Mouse (Mus musculus) left cerebral cortex, adult 2 months (tissue): ENCODE results near the gene Tmem176b. TPM values are rescaled to one million over a fixed set of nuclear protein-coding genes. Genes with fewer than 3 reads are reported as not detected.
"Not testable (repeated sequence)": the region's sequence is repeated elsewhere in the genome, so short reads cannot be mapped to it uniquely, and the experiment has no call there.

Source experiments
- DNase-seq, 2 experiments: peaks; one replicate each; pipeline ENCODE4 v3.0.0; 2021 to 2022; ENCODE audit warnings: low spot score in 2 of 2, mixed read lengths in 1 of 2; ENCODE audit errors: extremely low spot score in 1 of 2
- H3K27ac ChIP-seq: fragments of 200-600 bp; 2 replicates; pipeline ENCODE4 v1.8.1; 2022
- H3K4me3 ChIP-seq: fragments of 200-600 bp; 2 replicates; pipeline ENCODE4 v1.8.1; 2022
- CTCF ChIP-seq: fragments of 200-600 bp; IDR thresholded peaks from 2 replicates; pipeline ENCODE4 v1.8.1; 2022; ENCODE audit warnings: antibody characterized with exemption, mild to moderate bottlenecking, moderate library complexity
- intact Hi-C: fragments of 180-260 bp; cut with DNase I; formaldehyde crosslinking; loops from one replicate; pipeline ENCODE4 v1.15.1; 2025
- total RNA-seq, 2 experiments: library from RNA; stranded (reverse); gene quantifications; 2 replicates each; pipeline ENCODE4 v1.2.3; 2021

Tmem176b gene
- total RNA-seq, 2 experiments from 2014 or later = 50.5 to 51.6 TPM

DNA sequence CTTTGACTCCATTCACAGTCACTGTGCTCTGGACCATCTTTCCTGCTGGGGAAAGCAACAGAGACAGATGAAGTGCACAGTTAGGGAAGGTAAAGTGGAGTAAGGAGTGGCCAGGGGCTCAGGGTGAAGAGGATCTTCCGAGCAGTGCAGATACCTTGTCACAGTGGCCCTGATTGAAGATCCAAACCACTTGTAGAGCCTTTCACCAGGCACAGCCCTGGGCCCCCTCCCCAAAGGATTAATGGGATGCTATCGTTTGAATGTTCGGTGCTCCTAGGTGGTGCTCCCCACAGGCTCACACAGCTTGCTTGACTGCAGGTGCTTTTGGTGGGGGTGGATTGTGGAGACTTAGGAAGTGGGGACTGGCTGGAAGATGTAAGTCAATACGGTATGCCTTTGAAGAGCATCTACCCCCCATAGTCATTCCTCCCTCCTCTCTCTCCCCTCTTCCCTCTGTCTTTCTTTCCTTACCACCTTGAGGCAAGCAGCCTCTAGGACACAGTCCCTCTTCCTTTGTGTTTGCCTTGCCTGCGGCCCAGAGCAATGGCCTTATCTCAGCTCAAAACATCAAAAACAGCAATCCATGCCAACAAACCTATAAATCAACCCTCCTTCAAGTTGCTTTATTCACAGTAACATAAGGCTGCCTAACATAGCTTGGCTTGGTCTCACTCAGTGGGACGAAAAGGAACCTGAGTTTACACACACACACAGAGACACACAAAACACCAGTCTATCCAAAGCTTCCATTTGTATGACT is 2.8 kb downstream of the Tmem176b start:
- Histone ChIP-seq H3K27ac (no peak overlapping the region), H3K4me3 (no peak overlapping the region)
- DNase-seq = no peak
- no peak for TF ChIP-seq CTCF
- intact Hi-C loops = no loop called here

DNA sequence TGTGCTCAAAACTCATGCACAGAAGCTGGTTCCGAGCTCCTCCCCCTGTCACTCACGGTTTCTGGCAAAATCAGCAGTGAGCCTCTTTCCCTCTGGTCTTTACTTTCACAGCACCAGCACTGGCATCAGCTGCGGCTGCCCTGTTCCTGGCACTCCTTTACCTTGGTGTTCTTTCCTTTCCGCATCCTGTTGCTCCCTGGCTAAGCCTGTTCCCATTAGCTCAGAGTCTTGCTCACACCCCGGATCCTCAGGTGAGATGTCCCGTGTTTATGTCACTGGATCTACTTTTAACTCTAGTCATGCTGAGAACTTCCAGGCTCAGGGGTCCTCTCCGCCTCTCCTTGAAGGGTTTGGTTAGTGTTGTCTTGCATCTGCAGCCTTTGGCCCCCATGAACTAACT is 3.8 kb downstream of the Tmem176b start:
- no peak for DNase-seq
- intact Hi-C loops = no loop called here
- H3K27ac ChIP-seq = no peak overlapping the region
- no peak overlapping the region for H3K4me3 ChIP-seq
- TF ChIP-seq CTCF = no peak

DNA sequence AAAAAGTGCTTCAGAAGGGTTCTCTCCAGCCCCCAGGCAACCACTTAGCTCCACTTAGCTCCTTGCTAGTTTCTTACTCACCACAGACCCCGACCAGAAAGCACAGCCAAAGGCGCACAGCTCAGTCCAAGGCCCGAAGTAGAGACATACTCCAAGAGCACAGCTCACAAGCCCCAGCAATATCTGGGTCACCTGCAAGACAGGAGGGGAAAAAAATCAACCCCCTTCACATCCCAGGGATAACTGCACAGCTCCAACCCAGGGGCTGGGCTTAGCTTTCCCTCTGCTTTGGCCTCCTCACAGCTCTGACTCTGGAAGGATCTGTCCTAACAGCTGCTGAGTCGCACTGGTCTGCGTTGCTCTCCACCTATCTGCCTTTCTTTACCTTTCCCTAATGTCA is 5.2 kb downstream of the Tmem176b start:
- Histone ChIP-seq H3K27ac (no peak overlapping the region), H3K4me3 (no peak overlapping the region)
- TF ChIP-seq CTCF = no peak
- DNase-seq = no peak
- intact Hi-C loops = no loop called here

DNA sequence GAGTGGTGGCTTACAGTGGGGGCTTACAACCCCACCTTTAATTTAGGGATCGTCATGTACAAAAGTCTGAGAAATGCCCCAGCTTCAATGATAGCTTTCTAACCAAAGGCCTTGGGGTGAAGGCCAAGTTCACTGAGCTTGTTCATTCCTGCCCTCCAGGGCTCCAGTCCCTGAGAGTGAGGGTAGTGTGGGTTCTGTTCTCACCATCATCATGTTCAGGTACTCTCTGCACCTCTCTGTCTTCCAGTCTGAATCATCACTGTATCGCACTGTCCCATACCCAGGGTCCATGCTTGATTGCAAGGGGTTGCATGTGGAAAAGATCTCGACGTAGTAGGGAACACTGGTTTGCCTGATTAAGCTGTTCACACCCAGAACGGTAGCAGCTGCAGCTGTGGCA is 6.1 kb downstream of the Tmem176b start:
- intact Hi-C loops = no loop called here
- no peak for TF ChIP-seq CTCF
- Histone ChIP-seq H3K27ac (no peak overlapping the region), H3K4me3 (no peak overlapping the region)
- no peak for DNase-seq

DNA sequence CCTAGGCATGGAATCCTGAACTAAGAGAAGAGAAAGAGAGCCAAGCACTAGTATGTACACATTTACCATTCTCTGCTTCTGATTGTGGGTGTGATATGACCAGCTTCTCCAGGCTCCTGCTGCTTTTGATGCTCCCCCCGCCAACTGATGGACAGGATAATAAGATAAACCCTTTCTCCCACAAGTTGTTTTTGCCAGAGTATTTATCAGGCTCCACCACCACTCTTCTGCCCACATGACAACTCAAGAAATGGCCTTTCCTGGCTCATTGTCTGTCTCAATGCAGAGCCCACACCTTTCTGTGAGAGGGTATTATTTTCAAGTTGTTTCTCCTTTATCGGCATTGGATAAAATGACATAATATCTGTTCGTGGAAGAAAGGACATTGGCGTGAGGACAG is 7.8 kb downstream of the Tmem176b start:
- no peak overlapping the region for H3K27ac ChIP-seq
- H3K4me3 ChIP-seq = no peak overlapping the region
- no peak for TF ChIP-seq CTCF
- intact Hi-C loops = no loop called here
- no peak for DNase-seq

DNA sequence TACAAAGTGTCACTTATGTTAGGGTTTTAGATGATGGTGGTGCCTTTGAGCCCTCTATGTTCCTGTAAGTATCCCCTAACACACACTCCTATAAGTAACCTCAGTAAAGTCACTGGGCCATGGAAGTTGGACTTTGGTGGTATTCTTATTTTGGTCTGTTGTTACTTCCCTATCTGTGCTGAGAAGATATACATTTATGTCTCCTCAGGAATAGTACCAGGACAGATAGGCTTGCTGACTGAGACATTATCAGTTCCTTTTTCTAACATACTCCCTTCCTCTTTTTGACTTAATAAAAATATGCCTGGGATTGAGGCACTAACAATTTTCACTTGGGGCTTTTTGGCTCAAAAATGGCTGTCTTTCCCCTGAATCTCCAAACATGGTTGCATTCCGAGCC is 8.9 kb downstream of the Tmem176b start:
- no peak for TF ChIP-seq CTCF
- DNase-seq = no peak
- intact Hi-C loops = no loop called here
- Histone ChIP-seq H3K27ac (no peak overlapping the region), H3K4me3 (no peak overlapping the region)

DNA sequence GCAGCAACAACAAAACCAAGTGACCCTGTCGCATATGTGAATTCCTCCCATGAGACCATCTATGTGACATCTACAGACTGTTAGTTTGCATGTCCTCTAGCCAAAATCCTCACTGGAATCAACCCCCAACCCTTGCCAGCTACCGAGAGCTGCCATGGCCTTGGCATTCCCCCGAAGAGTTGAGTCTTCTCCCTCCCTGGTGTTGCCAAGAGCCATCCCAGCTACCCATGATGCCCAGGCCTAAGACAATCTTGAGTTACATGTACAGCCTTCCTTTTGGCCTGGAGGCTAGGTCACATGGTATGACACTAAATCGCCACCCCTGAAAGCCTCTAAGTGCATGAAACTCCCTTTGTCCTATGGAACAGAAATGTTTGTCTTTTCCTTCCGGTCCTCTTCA is 10.2 kb downstream of the Tmem176b start:
- no peak overlapping the region for H3K4me3 ChIP-seq
- no peak for TF ChIP-seq CTCF
- intact Hi-C loops = no loop called here
- no peak overlapping the region for H3K27ac ChIP-seq
- no peak for DNase-seq

DNA sequence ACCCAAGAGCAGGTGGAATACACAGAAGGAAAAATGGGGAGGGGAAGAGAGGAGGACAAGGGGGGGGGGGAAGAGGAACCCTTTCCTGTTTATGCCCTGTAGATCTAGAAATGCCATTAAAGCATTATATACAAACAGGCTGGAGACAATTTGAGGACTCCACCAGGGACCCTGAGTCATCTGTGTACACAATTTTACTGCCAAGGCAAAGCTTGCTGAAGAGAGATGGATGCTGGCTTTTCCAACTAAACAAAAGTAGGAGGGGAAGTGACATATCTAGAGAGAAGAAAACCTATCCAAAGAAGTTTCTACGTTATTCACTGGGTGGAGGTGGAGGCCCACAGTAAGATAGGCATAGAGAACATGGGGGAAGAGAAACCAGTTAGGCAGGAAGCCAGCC is 11.1 kb downstream of the Tmem176b start:
- DNase-seq = no peak
- intact Hi-C loops = no loop called here
- H3K4me3 ChIP-seq = no peak overlapping the region

DNA sequence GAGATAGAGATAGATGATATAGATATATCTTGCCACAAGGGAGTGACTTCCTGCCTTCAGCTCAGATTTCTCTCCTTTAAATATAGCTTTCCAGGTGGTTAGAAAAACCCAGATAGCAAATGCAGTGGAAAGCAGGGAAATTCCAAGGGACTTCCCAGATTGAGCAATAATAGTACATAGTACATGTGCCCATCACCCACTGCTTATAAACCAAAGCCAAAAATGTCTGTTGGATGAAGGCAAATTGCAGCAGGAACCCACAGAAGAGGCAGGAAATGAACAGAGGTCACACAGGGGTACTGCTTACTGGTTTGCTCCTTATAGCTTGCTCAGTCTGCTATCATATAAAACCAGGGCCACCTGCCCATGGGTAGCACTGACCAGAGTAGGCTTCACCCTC is 11.6 kb downstream of the Tmem176b start:
- Histone ChIP-seq H3K27ac (no peak overlapping the region), H3K4me3 (no peak overlapping the region)
- no peak for DNase-seq
- intact Hi-C loops = no loop called here
- TF ChIP-seq CTCF = no peak

More for the DNA sequence above, 11.1 kb downstream of the Tmem176b start:
- no peak for TF ChIP-seq CTCF
- H3K27ac ChIP-seq = no peak overlapping the region

DNA sequence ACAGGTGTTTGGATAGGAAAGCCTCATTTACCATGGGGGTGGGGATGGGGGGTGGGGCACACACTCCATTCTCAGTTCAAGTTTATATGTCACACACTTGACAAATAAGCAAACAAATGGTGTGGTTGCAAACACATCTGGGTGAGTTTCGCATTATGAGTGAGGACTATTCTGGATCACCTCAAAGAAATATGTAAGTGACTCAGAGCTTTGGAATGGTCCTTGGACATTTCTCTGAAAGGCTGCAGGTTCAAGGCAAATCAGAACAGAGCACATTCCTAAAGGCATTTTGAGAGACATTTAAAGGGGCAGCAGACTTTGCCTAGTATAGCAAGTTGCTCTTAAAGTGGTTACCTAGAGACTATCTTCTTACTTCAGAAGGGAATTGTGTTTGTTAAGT is 12.3 kb downstream of the Tmem176b start:
- Histone ChIP-seq H3K27ac (no peak overlapping the region), H3K4me3 (no peak overlapping the region)
- no peak for DNase-seq
- intact Hi-C loops = no loop called here
- TF ChIP-seq CTCF = no peak

DNA sequence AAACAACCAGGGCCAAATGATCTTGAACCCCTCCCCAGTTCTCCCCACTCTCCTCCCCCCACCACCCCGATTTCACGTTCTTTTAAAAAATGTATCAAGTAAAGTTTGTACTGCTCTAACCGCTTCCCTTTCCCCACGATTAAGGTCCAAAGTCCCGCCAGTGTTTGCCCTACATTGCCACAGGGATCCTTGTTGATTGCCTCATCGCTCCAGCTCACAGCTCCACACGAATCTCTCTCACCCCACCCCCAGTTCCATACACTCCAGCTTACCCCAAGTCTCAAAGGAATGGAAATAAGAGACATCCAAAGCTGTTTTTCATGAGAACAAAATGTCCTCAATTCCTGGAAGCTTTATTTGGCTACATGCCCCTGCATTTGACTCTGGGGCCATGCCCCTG is 16.3 kb downstream of the Tmem176b start:
- no peak for TF ChIP-seq CTCF
- intact Hi-C loops = no loop called here
- Histone ChIP-seq H3K27ac (no peak overlapping the region), H3K4me3 (no peak overlapping the region)
- DNase-seq = no peak

DNA sequence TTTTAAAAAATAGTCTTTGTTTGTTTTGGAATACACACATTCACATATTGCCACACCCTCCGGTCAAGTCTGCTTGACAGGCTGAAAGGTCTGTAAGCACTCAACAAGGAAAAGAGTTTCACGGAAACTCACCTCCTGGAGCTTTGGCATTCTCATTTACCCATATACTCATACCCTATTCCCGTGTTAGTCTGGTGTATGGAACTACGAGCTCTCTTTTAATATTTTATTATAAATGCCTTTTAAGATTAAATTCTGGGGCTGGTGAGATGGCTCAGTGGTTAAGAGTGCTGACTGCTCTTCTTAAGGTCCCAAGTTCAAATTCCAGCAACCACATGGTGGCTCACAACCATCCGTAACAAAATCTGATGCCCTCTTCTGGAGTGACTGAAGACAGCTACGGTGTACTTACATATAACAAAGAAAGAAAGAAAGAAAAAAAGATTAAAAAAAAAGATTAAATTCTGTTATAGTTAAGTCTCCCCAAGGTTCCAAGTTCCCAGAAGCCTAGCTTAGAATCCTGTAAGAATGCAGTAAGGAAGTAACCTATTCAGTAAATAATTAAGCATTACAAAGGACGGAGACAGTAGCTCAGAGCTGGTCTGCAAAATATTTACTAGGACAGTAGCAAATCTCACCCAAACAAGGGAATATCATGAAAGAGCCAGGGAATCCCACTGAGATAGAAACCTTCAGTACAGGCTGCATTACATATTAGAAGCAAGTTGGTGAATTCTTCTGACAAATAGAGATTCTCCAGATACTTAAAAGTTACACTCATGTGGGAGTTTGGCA is 19.1 kb downstream of the Tmem176b start:
- H3K27ac ChIP-seq, DNase-seq, intact Hi-C loops, H3K4me3 ChIP-seq: not testable (repeated sequence)
